Mouse (Mus musculus) olfactory bulb, adult 2 months (tissue): ENCODE results near the gene Rflnb.

ENCODE experiments used
- CTCF ChIP-seq: fragments of 200-500 bp; IDR thresholded peaks from 2 replicates; pipeline ENCODE4 v1.5.1; 2012; ENCODE audit warnings: low read depth, mild to moderate bottlenecking, low read length, moderate library complexity; ENCODE audit not compliant: insufficient read depth
- POLR2A ChIP-seq: fragments of 200-500 bp; IDR thresholded peaks from 2 replicates; pipeline ENCODE4 v1.6.1; 2012; ENCODE audit warnings: mild to moderate bottlenecking, low read depth, low read length, moderate library complexity; ENCODE audit not compliant: insufficient read depth

DNA sequence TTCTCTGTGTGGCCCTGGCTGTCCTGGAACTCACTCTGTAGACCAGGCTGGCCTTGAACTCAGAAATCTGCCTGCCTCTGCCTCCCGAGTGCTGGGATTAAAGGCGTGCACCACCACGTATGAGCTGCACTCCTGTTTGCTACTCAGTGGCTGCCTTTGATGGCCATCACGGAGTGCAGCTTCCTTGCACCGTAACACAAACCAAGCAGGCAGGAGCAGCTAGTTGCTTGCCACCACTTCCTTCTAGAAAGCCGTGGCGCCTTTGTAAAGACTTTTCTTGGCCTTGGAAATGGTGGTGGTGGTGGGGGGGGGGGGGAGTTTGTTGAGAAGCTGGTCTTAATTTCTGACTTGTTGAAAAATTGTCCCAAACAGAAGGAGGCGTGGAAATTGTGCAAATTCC lies 12.5 kb upstream of the Rflnb start:
- TF ChIP-seq POLR2A (no peak), CTCF (no peak)
